Mouse (Mus musculus): ENCODE data around the gene Slc5a7.

Gene Slc5a7

DNA sequence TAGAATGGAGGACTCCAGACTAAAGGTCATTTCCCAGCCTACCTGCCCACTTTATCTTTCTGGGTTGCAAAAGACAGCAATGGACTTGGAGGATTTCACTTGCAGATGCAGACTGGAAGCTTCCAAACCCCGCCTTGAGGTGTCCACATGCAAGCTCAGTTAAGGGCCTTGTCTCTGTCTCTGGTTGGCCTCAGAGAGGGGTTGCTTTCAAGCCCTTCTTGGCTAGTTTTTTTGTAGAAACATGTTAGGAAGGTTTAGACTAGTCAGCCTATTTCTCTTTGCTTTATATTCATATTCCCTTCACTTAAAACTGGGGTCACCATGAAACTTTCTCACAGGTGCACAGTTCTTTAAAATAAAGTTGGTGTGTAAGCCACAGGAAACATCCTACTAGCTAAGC lies at the start of gene Slc5a7:
Slc5a7 (minus strand) TSS at position 101 of the 400 bp plus-strand sequence.
- no peak for DNase-seq (ENCODE audit: low read depth in 1 of 2, low spot score in 2 of 2)

DNA sequence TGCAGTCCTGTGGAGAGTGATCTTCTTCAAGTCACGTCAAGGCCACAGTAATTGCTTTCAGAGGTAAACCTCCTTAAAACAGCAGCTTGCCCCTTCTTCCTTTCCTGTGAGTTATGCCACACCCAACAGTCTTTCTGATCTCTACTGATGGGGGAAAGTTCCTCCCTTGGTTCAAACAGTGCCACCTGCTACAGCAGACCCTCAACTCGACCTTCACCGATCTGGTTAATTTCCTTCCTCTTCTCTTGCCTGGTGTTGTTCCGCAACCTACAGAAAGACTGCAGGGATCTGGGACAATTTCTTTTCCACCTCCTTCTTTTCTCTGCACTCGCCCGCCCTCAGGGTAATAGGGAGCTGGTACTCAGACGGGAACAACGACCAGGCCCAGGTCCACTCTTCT lies 48.8 kb upstream of the Slc5a7 start:
- DNase-seq (ENCODE audit: low read depth in 1 of 2, low spot score in 2 of 2), result no peak

DNA sequence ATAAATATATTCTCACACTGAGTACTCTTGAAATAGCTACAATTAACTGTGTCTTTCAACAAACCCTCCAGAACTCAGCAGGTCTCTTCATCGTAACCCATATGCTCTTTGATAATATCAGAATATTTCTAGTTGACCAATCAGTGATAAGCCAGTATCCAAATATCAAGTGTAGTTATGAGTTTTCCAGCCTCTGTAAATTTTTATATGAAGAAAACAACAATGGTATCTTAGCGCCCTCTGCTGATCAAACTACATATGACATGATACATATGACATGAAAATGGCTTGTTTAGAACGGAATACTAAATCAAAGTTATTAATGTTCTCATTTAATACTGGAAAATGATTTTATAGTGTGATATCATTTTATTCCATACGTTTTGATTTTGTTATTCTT lies 44.6 kb upstream of the Slc5a7 start:
- DNase-seq (ENCODE audit: low read depth in 1 of 2, low spot score in 2 of 2), result no peak

DNA sequence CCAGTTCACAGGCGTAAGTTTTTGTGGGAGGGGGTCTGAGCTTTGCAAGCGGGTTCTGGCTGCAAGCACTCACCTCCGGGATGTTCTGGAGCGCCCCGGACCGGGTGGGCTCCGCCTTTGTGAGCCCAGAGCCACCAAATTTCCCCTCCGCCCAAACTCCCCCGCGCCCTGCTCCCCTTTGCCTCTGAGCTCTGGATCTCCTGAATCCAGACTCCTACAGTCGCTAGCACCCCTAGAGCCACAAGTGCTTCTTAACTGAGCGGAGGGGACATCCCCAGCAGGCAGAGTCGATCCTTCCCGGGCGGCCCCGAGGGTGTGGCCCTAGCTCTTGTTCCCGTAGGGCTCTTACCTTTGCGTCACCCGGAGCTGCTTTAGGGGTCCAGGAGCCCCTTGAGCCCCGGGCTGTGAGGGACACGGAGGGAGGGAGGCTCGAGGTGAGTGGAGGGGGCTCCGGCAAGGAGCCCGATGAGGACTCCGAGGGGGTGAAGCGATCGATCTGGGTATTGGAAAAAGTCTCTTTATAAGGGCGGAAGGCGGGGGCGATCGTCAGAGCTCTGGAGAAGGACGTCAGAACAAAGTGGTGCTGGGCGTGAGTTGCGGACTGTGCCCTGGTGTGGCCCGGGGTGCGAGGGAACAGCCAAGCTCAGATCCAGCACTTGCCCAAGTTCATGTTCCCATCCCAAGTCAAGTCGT lies 456 bp downstream of the Slc5a7 start:
- DNase-seq (ENCODE audit: low read depth in 1 of 2, low spot score in 2 of 2), result no peak

DNA sequence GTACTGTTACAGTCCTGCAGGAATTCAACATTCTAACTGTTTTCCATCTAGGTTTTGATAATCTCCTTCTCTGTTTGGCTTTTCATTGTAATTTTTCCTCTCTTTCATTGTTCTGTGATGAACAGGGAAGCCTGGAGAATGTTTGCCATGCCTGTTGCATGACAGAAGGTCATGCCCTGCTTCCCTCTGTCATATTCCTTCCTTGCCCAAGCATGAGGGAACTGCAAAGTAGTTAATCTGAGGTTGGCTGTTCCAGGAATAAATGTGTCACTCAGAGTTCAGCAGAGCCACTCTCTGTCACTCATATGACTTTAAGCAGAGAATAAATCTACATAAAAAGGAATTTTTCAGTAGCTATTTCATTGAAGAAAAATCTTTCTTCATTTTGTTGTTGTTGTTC lies 48.1 kb downstream of the Slc5a7 start:
- no peak for DNase-seq (ENCODE audit: low read depth in 1 of 2, low spot score in 2 of 2)

DNA sequence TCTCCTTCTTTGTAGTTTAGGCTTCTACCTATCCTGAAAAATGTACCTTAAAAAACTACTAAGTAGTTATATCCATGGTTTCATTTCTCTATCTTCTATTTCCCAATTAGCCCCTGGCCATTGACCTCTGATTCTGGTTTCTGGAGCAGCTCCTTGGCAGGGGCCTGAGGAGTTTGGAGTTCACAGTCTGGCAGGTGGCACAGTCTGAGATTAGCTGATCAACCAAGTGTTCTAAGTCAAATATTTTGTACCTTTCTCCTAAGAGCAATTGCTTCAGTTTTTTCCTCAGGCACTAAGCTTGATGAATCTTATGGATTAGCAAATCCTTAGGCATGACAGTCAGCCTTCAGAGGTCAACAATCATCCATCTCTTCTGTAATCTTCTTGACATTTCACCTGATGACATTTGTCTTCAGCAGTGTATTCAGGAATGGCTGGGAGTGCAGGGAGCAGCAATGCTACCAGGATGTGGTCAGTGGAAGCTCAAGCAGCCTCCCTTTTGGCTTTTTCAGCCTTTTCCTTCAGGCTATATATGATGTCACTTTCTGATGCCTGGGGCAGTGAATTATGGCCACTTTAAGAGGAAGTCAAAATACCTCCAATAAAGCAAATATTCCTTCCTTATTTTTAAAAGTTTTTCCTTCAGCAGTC lies 55.1 kb downstream of the Slc5a7 start:
- no peak for DNase-seq (ENCODE audit: low read depth in 1 of 2, low spot score in 2 of 2)

DNA sequence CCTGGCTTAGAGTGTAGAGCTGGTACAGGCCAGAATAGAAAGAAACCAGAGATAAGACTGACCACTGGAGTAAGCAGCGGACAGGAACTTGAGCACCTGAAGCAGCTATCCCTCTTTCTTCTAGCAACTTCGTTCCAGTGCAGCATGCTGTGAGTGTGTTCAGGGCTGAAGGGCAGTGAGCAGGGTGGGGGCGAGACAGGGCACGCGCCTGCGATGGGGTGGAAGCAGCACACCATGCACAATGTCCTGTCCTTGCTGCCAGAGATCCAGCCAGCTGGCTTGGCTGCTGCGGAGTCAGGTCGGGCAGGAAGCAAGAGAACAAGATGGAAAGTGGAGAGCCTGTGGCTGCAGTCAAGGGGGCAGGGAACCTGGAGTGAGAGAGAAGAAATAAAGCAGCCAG lies 59.4 kb downstream of the Slc5a7 start:
- no peak for DNase-seq (ENCODE audit: low read depth in 1 of 2, low spot score in 2 of 2)
